In genomic region chr2:168260900-168261299, GRCm38 (mm10) we compare ENCODE assay signal across 23 mouse cellular contexts. TPM values are rescaled to one million over a fixed set of nuclear protein-coding genes. Genes with fewer than 3 reads are reported as not detected.
DNase-seq lines count a peak whose midpoint lies in the region; ATAC-seq and TF ChIP-seq lines count a peak whose summit lies in the region.
"Had no signal": no experiment of that assay in that cellular context is flagged by ENCODE, and none has a peak within 500 bp of the region (broad histone marks: within the 10 kb centered on the region; RNA-seq: fewer than 3 reads in every experiment).

No protein-coding gene starts in this region.

- H3K36me3 ChIP-seq in megakaryocyte, embryonic 14.5 days (replicated peaks; ENCODE audit: low read length), result no peaks in the 10 kb centered on the region
- H3K36me3 ChIP-seq in neural tube, embryonic 15.5 days, result no peaks in the 10 kb centered on the region
- H3K36me3 ChIP-seq: forebrain, embryonic 12.5 days; heart, embryonic 13.5 days; liver, embryonic 13.5 days; lung, embryonic 15.5 days; midbrain, embryonic 15.5 days had no signal

- TF ChIP-seq CTCF in left cerebral cortex, adult 2 months (IDR thresholded peaks at IDR 0.05), result no peak

- H3K27ac ChIP-seq in left cerebral cortex, adult 2 months, result peak overlapping the region; percentile 1; the same call in 1 of the 2 replicates
- no peak overlapping the region for H3K27ac ChIP-seq in neural tube, embryonic 15.5 days (replicated peaks)
- H3K27ac ChIP-seq: forebrain, embryonic 12.5 days; gastrocnemius, adult 2 months; heart, embryonic 13.5 days; liver, embryonic 13.5 days; lung, embryonic 15.5 days; midbrain, embryonic 15.5 days had no signal

- no peak overlapping the region for H3K9ac ChIP-seq in neural tube, embryonic 15.5 days (replicated peaks)
- H3K9ac ChIP-seq: forebrain, embryonic 12.5 days; heart, embryonic 13.5 days; liver, embryonic 13.5 days; lung, embryonic 15.5 days; midbrain, embryonic 15.5 days had no signal

- H3K4me3 ChIP-seq in megakaryocyte, embryonic 14.5 days (replicated peaks), result peak overlapping the region; percentile 51
- no peak overlapping the region for H3K4me3 ChIP-seq in left cerebral cortex, adult 2 months
- H3K4me3 ChIP-seq in neural tube, embryonic 15.5 days (replicated peaks), result no peak overlapping the region
- H3K4me3 ChIP-seq: forebrain, embryonic 12.5 days; gastrocnemius, adult 2 months; heart, embryonic 13.5 days; liver, embryonic 13.5 days; lung, embryonic 15.5 days; midbrain, embryonic 15.5 days had no signal

- DNase-seq in frontal cortex, postnatal 36 days (ENCODE audit: low spot score in 2 of 2), result peak; percentile 63 to 85
- DNase-seq in left cerebral cortex, adult 2 months (ENCODE audit: extremely low spot score in 1 of 2, low spot score in 2 of 2), result peak; percentile 53 to 67
- peak; percentile 76 for DNase-seq in right cerebral cortex, postnatal 25 days
- no peak for DNase-seq in kidney, adult 9 months
- DNase-seq in T-cell, adult 2 months (ENCODE audit: low spot score), result no peak
- DNase-seq: adrenal gland, postnatal 25 days; cerebellum, adult 8-10 months; gastrocnemius, adult 2 months; heart, postnatal 36 days; kidney, adult 2 months; kidney, postnatal 25 days; liver, embryonic 13.5 days; spleen, adult 18-20 months; thymus, postnatal 25 days had no signal

- H3K9me3 ChIP-seq in megakaryocyte, embryonic 14.5 days, result peaks cover 10% of the 10 kb centered on the region; the same call in 1 of the 2 replicates
- no peaks in the 10 kb centered on the region for H3K9me3 ChIP-seq in neural tube, embryonic 15.5 days (replicated peaks)
- H3K9me3 ChIP-seq: forebrain, embryonic 12.5 days; heart, embryonic 13.5 days; liver, embryonic 13.5 days; lung, embryonic 15.5 days; midbrain, embryonic 15.5 days had no signal

- intact Hi-C loops in left cerebral cortex, adult 2 months (cut with DNase I), result no loop called here

- 90% methylated on average over 10 of the region's 10 CpGs for WGBS in neural tube, embryonic 15.5 days

- peaks cover 66% of the 10 kb centered on the region for H3K4me1 ChIP-seq in megakaryocyte, embryonic 14.5 days
- no peaks in the 10 kb centered on the region for H3K4me1 ChIP-seq in neural tube, embryonic 15.5 days
- H3K4me1 ChIP-seq: forebrain, embryonic 12.5 days; heart, embryonic 13.5 days; liver, embryonic 13.5 days; lung, embryonic 15.5 days; midbrain, embryonic 15.5 days had no signal

- peaks cover 50% of the 10 kb centered on the region for H3K27me3 ChIP-seq in megakaryocyte, embryonic 14.5 days (replicated peaks)
- H3K27me3 ChIP-seq in neural tube, embryonic 15.5 days (replicated peaks), result no peaks in the 10 kb centered on the region
- H3K27me3 ChIP-seq: forebrain, embryonic 12.5 days; midbrain, embryonic 15.5 days had no signal

- no peak for ATAC-seq in megakaryocyte, adult 5-6 weeks (ENCODE audit: poor library complexity, severe bottlenecking)
- ATAC-seq in neural tube, embryonic 15.5 days (ENCODE audit: low FRiP score), result no peak
- ATAC-seq: hindbrain, embryonic 16.5 days; midbrain, embryonic 15.5 days; Patski had no signal

- no peak overlapping the region for H3K4me2 ChIP-seq in neural tube, embryonic 15.5 days
- H3K4me2 ChIP-seq: forebrain, embryonic 12.5 days; heart, embryonic 13.5 days; liver, embryonic 13.5 days; lung, embryonic 15.5 days; midbrain, embryonic 15.5 days had no signal

RNA-seq across cellular contexts. Expression of gene Kcng1, which starts 20.6 kb away (rescaled TPM):
- 0.03 TPM in 1 of 2 replicates, not detected in the other for polyA plus RNA-seq in megakaryocyte, embryonic 14.5 days (2012; ENCODE audit: insufficient read depth, low replicate concordance)
- 0.09 and 0.69 TPM in 2 replicates for total RNA-seq in megakaryocyte, adult 5-6 weeks (2015)
- total RNA-seq in megakaryocyte, adult 5-6 weeks (2017), result 0.24 TPM in 1 of 2 replicates, not detected in the other
- 10 to 100 TPM; 30.5 to 39.6 TPM for total RNA-seq in left cerebral cortex, adult 2 months (2021)
- 0.95 and 1.7 TPM in 2 replicates for polyA plus RNA-seq in neural tube, embryonic 15.5 days (2015; fragmentation: Nextera tagmentation; extraction: Ambion mirVana)
- polyA plus RNA-seq: Patski had no signal

RNA-seq across cellular contexts. Expression of gene Mocs3, which starts 30.5 kb away (rescaled TPM):
- polyA plus RNA-seq in megakaryocyte, embryonic 14.5 days (2012; ENCODE audit: insufficient read depth, low replicate concordance), result 10.5 and 36.4 TPM in 2 replicates
- 3.4 and 4.0 TPM in 2 replicates for total RNA-seq in megakaryocyte, adult 5-6 weeks (2015)
- 1.7 and 2.1 TPM in 2 replicates for total RNA-seq in megakaryocyte, adult 5-6 weeks (2017)
- total RNA-seq in left cerebral cortex, adult 2 months (2021), result 10 to 100 TPM; 19.6 to 20.1 TPM
- 8.6 and 9.7 TPM in 2 replicates for polyA plus RNA-seq in neural tube, embryonic 15.5 days (2015; fragmentation: Nextera tagmentation; extraction: Ambion mirVana)

RNA-seq across cellular contexts. Expression of gene Dpm1, which starts 30.5 kb away (rescaled TPM):
- polyA plus RNA-seq in megakaryocyte, embryonic 14.5 days (2012; ENCODE audit: insufficient read depth, low replicate concordance), result 34.7 and 155 TPM in 2 replicates
- total RNA-seq in megakaryocyte, adult 5-6 weeks (2015), result 59.5 and 81.8 TPM in 2 replicates
- total RNA-seq in megakaryocyte, adult 5-6 weeks (2017), result 28.1 and 67.3 TPM in 2 replicates
- total RNA-seq in left cerebral cortex, adult 2 months (2021), result 10 to 100 TPM; 68.5 to 75.8 TPM
- polyA plus RNA-seq in neural tube, embryonic 15.5 days (2015; fragmentation: Nextera tagmentation; extraction: Ambion mirVana), result 63.9 and 74.7 TPM in 2 replicates

RNA-seq across cellular contexts. Expression of gene Gm20716, which starts 30.7 kb away (rescaled TPM):
- polyA plus RNA-seq in megakaryocyte, embryonic 14.5 days (2012; ENCODE audit: insufficient read depth, low replicate concordance), result not detected in 2 replicates
- 36.1 and 47.1 TPM in 2 replicates for total RNA-seq in megakaryocyte, adult 5-6 weeks (2015)
- 33.2 and 44.6 TPM in 2 replicates for total RNA-seq in megakaryocyte, adult 5-6 weeks (2017)
- total RNA-seq in left cerebral cortex, adult 2 months (2021), result 10 to 100 TPM; 26.9 to 32.3 TPM
- 17.6 and 20.7 TPM in 2 replicates for polyA plus RNA-seq in neural tube, embryonic 15.5 days (2015; fragmentation: Nextera tagmentation; extraction: Ambion mirVana)

RNA-seq across cellular contexts. Expression of gene Adnp, which starts 54.0 kb away (rescaled TPM):
- polyA plus RNA-seq in megakaryocyte, embryonic 14.5 days (2012; ENCODE audit: insufficient read depth, low replicate concordance), result 9.5 and 14.3 TPM in 2 replicates
- total RNA-seq in megakaryocyte, adult 5-6 weeks (2015), result 17.2 and 21.8 TPM in 2 replicates
- 2.3 and 4.9 TPM in 2 replicates for total RNA-seq in megakaryocyte, adult 5-6 weeks (2017)
- total RNA-seq in left cerebral cortex, adult 2 months (2021), result 10 to 100 TPM; 84.0 to 91.6 TPM
- 3.4 and 7.9 TPM in 2 replicates for polyA plus RNA-seq in neural tube, embryonic 15.5 days (2015; fragmentation: Nextera tagmentation; extraction: Ambion mirVana)

Comparison
In these comparisons a context has a peak if more than half of its experiments do, and no peak if none do; other contexts are left out.
1. DNase-seq: peak in frontal cortex, postnatal 36 days (2 of 2), left cerebral cortex, adult 2 months (2 of 2) and right cerebral cortex, postnatal 25 days (single experiment); none in kidney, adult 9 months (single experiment) and T-cell, adult 2 months (single experiment).
2. RNA of gene Kcng1, which starts 20.6 kb away (total RNA-seq): 30.5 to 39.6 TPM in left cerebral cortex, adult 2 months; 0.09 to 0.69 TPM in megakaryocyte, adult 5-6 weeks; every median in the first group is over 10 times any median in the second.
3. RNA of gene Mocs3, which starts 30.5 kb away (total RNA-seq): 19.6 to 20.1 TPM in left cerebral cortex, adult 2 months; 1.7 to 4.0 TPM in megakaryocyte, adult 5-6 weeks; every median in the first group is over 4 times any median in the second.